Mouse (Mus musculus): ENCODE measurements around the gene Foxj3.

DNA sequence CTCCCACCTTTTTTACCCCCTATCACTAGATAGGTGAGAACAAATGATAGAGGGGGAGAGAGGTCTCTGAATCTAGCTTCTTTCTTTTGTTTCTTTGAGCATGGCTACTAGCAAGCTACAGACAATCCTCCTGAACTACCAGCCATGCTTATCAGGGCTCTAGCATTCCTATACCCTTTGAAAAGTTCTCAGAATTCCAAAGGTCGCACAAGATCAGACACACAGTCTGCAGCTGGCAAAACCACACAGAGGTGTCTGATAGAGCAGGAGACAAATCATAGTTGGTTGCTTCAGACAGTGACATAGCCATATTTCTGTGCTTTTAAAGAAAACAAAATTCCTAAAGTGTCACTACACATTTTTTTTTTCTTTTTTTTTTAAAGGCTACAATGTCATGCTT, 62.8 kb downstream of the Foxj3 start:
- TF ChIP-seq CTCF (IDR thresholded peaks at IDR 0.05; ENCODE audit: borderline replicate concordance, control insufficient read depth, extremely low read depth, insufficient read depth, low read length, poor library complexity) (no peak), POLR2A (IDR thresholded peaks at IDR 0.05; ENCODE audit: control insufficient read depth, extremely low read depth, insufficient read depth, low read length, poor library complexity) (no peak)

All from thymus, adult 2 months (tissue).